Mouse (Mus musculus): Measurements from ENCODE around the gene Rgs17. TPM values are rescaled to one million over a fixed set of nuclear protein-coding genes. Genes with fewer than 3 reads are reported as not detected.
A peak's percentile ranks its signal among the peaks of the same experiment; 100 is the strongest.

The Rgs17 gene
- polyA plus RNA-seq, 1 experiment from 2014 or later: 0.77 TPM

DNA sequence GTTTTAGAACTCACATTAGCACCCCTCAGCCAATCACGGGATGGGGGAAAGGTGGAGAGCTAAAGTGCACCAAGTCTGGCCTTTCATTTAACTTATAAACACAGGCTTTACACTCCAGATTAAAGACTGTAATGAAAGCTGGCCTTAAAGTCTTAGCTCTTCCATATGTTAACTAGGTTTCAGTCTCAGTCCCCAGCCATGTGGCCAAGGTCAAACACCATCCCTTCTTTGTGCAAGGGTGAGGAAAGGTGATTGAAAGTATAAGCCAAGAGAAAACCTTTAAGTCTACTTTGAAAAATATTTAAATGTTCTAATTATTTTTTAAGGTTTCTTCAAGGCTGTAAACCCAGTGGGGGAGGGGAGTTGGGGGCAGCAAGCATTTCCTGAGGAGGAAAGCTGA, 118.5 kb downstream of the Rgs17 start:
- Histone ChIP-seq H3K27me3 (no peaks in the 10 kb centered on the region), H3K9me3 (replicated peaks) (no peaks in the 10 kb centered on the region), H3K9ac (peak overlapping the region; percentile 48), H3K27ac (no peak overlapping the region), H3K4me1 (replicated peaks) (peaks cover 33% of the 10 kb centered on the region), H3K4me3 (peak overlapping the region; percentile 63), H3K36me3 (peaks cover 23% of the 10 kb centered on the region), H3K4me2 (peak overlapping the region; percentile 67)
- WGBS: 12% methylated on average over 1 of the region's 1 CpGs
- no peak for ATAC-seq (replicated peaks; ENCODE audit: insufficient number of reproducible peaks, insufficient read depth, low FRiP score, low read depth)

DNA sequence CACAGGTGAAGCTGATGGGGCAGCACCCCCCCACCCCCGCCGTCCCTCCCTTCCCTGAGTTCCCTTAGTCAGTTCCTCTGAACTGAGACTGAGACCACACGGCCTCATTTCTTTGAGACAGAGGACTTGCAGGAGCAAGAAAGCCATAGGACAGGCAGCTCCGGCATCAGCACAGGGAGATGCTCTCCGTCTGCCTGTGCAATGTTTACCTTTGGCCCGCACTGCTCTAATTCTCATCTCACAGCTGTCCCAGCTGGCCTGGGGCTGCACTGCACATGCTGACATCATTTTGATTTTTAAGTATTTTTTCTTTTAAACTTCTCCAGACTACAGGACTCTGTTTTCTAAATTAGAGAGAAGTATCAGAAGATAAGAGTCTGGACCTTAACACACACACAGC, 119.3 kb downstream of the Rgs17 start:
- Histone ChIP-seq H3K27ac (no peak overlapping the region), H3K4me2 (peak overlapping the region; percentile 67), H3K27me3 (no peaks in the 10 kb centered on the region), H3K36me3 (peaks cover 30% of the 10 kb centered on the region), H3K9me3 (replicated peaks) (no peaks in the 10 kb centered on the region), H3K9ac (peak overlapping the region; percentile 48), H3K4me1 (replicated peaks) (peaks cover 33% of the 10 kb centered on the region), H3K4me3 (peak overlapping the region; percentile 63)
- ATAC-seq (replicated peaks; ENCODE audit: insufficient number of reproducible peaks, insufficient read depth, low FRiP score, low read depth): no peak
- 27% methylated on average over 6 of the region's 6 CpGs for WGBS

- peaks cover 30% of the 10 kb centered on the region for H3K36me3 ChIP-seq
- H3K27me3 ChIP-seq: no peaks in the 10 kb centered on the region
- H3K4me1 ChIP-seq (replicated peaks): peaks cover 29% of the 10 kb centered on the region
- WGBS: 91% methylated on average over 1 of the region's 1 CpGs
- H3K9me3 ChIP-seq (replicated peaks): no peaks in the 10 kb centered on the region
- ATAC-seq (replicated peaks; ENCODE audit: insufficient number of reproducible peaks, insufficient read depth, low FRiP score, low read depth): no peak
- no peak overlapping the region for H3K4me3 ChIP-seq
- H3K27ac ChIP-seq: no peak overlapping the region
- no peak overlapping the region for H3K4me2 ChIP-seq
- H3K9ac ChIP-seq: no peak overlapping the region
Observed at GRCm38 (mm10) chr10:5800490-5800889, 121.7 kb downstream of the Rgs17 start.

GRCm38 (mm10) chr10:5798069-5798468, 124.1 kb downstream of the Rgs17 start:
- Histone ChIP-seq H3K27ac (no peak overlapping the region), H3K9me3 (replicated peaks) (no peaks in the 10 kb centered on the region), H3K4me2 (no peak overlapping the region), H3K4me1 (replicated peaks) (peaks cover 12% of the 10 kb centered on the region), H3K9ac (no peak overlapping the region), H3K36me3 (peaks cover 30% of the 10 kb centered on the region), H3K4me3 (no peak overlapping the region), H3K27me3 (no peaks in the 10 kb centered on the region)
- WGBS: 79% methylated on average over 4 of the region's 4 CpGs
- no peak for ATAC-seq (replicated peaks; ENCODE audit: insufficient number of reproducible peaks, insufficient read depth, low FRiP score, low read depth)

DNA sequence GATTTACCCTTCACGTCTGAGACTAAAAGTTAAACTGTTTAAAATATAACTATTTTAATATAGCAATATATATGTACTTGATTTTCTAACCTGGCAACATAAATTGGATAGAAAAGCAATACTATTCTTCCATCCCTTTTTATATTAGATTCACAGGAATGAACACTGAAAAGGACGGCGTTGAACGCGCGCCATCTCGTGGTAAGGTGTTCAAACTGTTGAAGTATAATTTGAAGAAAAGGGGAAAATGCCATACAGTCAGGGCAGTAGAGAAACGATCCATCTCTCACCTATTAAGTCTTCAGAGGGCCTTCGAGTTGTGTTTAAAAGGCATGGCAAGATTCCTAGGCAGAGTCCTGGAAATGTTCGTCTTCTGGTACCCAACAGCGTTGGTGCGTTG, 131.5 kb downstream of the Rgs17 start:
- Histone ChIP-seq H3K4me3 (no peak overlapping the region), H3K27me3 (0 out of 2 replicates have a peak, but pooled peaks cover 2% of the 10 kb centered on the region), H3K36me3 (no peaks in the 10 kb centered on the region), H3K4me1 (replicated peaks) (no peaks in the 10 kb centered on the region), H3K4me2 (no peak overlapping the region), H3K27ac (no peak overlapping the region), H3K9ac (no peak overlapping the region), H3K9me3 (replicated peaks) (no peaks in the 10 kb centered on the region)
- ATAC-seq (replicated peaks; ENCODE audit: insufficient number of reproducible peaks, insufficient read depth, low FRiP score, low read depth): no peak
- WGBS: 17% methylated on average over 12 of the region's 12 CpGs

GRCm38 (mm10) chr10:5786923-5787322, 135.3 kb downstream of the Rgs17 start:
- Histone ChIP-seq H3K36me3 (no peaks in the 10 kb centered on the region), H3K4me1 (replicated peaks) (no peaks in the 10 kb centered on the region), H3K9ac (no peak overlapping the region), H3K4me3 (no peak overlapping the region), H3K27ac (no peak overlapping the region), H3K4me2 (no peak overlapping the region), H3K9me3 (replicated peaks) (no peaks in the 10 kb centered on the region), H3K27me3 (0 out of 2 replicates have a peak, but pooled peaks cover 2% of the 10 kb centered on the region)
- 12% methylated on average over 4 of the region's 4 CpGs for WGBS
- ATAC-seq (replicated peaks; ENCODE audit: insufficient number of reproducible peaks, insufficient read depth, low FRiP score, low read depth): no peak

Other genes with a start within 250 kb of the Rgs17 start
- 37.9 and 40.9 TPM in 2 replicates for gene Fbxo5, start 116.8 kb downstream of the Rgs17 start, polyA plus RNA-seq (2015; fragmentation: Nextera tagmentation; extraction: Ambion mirVana)
- 11.1 and 12.2 TPM in 2 replicates for gene Mtrf1l, start 98.5 kb downstream of the Rgs17 start, polyA plus RNA-seq (2015; fragmentation: Nextera tagmentation; extraction: Ambion mirVana)

Data from heart, embryonic 15.5 days (tissue).